Mouse (Mus musculus): ENCODE data around the gene Fxyd6. TPM values are rescaled to one million over a fixed set of nuclear protein-coding genes. Genes with fewer than 3 reads are reported as not detected.
A peak's percentile ranks its signal among the peaks of the same experiment; 100 is the strongest.

Gene Fxyd6
- total and polyA plus RNA-seq, 2 experiments from 2014 or later: 524 to 944 TPM

DNA sequence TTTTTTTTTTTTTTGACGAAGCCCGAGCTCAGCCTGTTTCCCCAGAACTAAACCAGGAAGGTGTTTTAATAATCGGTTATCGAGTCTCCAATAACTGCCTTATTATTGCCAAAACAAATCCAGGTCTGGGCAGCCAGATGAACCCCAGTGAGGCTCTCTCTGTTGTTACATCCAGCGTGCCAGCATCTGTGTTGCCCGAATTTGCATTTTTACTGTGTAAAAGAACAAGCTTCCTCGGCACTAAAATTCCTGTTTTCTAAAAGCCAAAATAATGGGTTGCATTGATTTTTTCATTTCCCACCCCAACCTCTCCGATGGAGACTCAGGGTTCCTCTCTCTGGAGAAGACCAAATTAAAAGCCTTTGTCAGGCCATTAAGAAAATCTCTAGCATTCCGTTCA, 63.1 kb downstream of the Fxyd6 start:
- no peaks in the 10 kb centered on the region for H3K9me3 ChIP-seq (ENCODE audit: low read length)
- WGBS: 35% methylated on average over 9 of the region's 9 CpGs
- H3K9ac ChIP-seq (replicated peaks; ENCODE audit: low read length, poor library complexity, severe bottlenecking): peak overlapping the region; percentile 37
- no peak for TF ChIP-seq CTCF (IDR thresholded peaks at IDR 0.05)
- no peaks in the 10 kb centered on the region for H3K36me3 ChIP-seq (ENCODE audit: insufficient read depth, low read length)
- peak overlapping the region; percentile 76 for H3K27ac ChIP-seq (ENCODE audit: low read depth, low read length)
- H3K4me3 ChIP-seq (ENCODE audit: low read depth, low read length): peak overlapping the region; percentile 77
- DNase-seq (ENCODE audit: low spot score): no peak
- no peak for ATAC-seq (ENCODE audit: low FRiP score)
- 0 out of 2 replicates have a peak, but pooled peaks cover 2% of the 10 kb centered on the region for H3K27me3 ChIP-seq (ENCODE audit: insufficient read depth, low read length)
- H3K4me2 ChIP-seq (ENCODE audit: low read depth, low read length, poor library complexity, severe bottlenecking): peak overlapping the region; percentile 87
- peaks cover 14% of the 10 kb centered on the region; the same call in 1 of the 2 replicates for H3K4me1 ChIP-seq (ENCODE audit: insufficient read depth, low read length)

DNA sequence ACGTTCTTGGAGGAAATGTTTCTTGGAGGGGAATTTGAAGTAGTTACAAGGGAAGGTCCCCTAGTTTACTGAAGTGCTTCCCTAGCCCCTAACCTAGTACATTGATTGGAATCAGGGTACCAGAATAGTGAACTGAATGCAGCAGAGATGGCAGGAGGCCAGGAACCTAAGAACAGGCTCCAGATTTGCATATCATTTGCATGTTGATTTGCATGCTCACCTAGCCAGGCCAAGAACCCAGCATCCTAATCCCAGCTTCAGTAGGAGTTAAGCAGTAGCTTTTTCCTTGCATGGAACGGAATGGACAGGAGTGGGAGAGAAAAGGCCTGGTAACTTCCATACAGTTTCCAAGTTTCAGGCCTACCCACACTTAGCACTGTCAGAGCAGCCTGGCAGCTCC, 64.2 kb downstream of the Fxyd6 start:
- TF ChIP-seq CTCF (IDR thresholded peaks at IDR 0.05): no peak
- peak overlapping the region; percentile 76 for H3K27ac ChIP-seq (ENCODE audit: low read depth, low read length)
- no peak overlapping the region for H3K4me3 ChIP-seq (ENCODE audit: low read depth, low read length)
- H3K9me3 ChIP-seq (ENCODE audit: low read length): no peaks in the 10 kb centered on the region
- H3K4me1 ChIP-seq (ENCODE audit: insufficient read depth, low read length): peaks cover 14% of the 10 kb centered on the region; the same call in 1 of the 2 replicates
- WGBS: 52% methylated on average over 2 of the region's 2 CpGs
- no peaks in the 10 kb centered on the region for H3K36me3 ChIP-seq (ENCODE audit: insufficient read depth, low read length)
- H3K4me2 ChIP-seq (ENCODE audit: low read depth, low read length, poor library complexity, severe bottlenecking): peak overlapping the region; percentile 87; the same call in 1 of the 2 replicates
- 0 out of 2 replicates have a peak, but pooled peaks cover 2% of the 10 kb centered on the region for H3K27me3 ChIP-seq (ENCODE audit: insufficient read depth, low read length)
- no peak for DNase-seq (ENCODE audit: low spot score)
- ATAC-seq (ENCODE audit: low FRiP score): no peak
- H3K9ac ChIP-seq (replicated peaks; ENCODE audit: low read length, poor library complexity, severe bottlenecking): no peak overlapping the region

DNA sequence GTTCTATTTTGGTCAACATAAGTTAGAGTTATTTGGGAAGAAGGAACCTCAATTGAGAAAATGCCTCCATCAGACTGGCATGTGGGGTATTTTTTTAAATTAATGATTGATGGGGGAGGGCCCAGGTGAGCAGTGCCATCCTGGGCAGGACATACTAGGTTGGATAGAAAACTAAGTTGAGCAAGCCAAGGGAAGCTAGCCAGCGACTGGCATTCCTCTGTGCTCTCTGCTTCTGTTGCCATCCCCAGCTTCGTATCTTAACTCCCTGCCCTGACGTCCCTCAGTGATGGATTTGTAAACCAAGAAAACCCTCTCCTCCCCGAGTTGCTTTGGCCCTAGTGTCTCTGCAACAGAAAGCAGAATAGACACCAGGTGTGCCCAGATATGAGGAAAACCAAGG, 69.0 kb downstream of the Fxyd6 start:
- 68% methylated on average over 4 of the region's 4 CpGs for WGBS
- DNase-seq (ENCODE audit: low spot score): no peak
- Histone ChIP-seq H3K9ac (replicated peaks; ENCODE audit: low read length, poor library complexity, severe bottlenecking) (no peak overlapping the region), H3K36me3 (ENCODE audit: insufficient read depth, low read length) (no peaks in the 10 kb centered on the region; the same call in 1 of the 2 replicates), H3K9me3 (ENCODE audit: low read length) (no peaks in the 10 kb centered on the region), H3K27ac (ENCODE audit: low read depth, low read length) (no peak overlapping the region), H3K4me1 (ENCODE audit: insufficient read depth, low read length) (peaks cover 13% of the 10 kb centered on the region), H3K27me3 (ENCODE audit: insufficient read depth, low read length) (no peaks in the 10 kb centered on the region), H3K4me3 (ENCODE audit: low read depth, low read length) (no peak overlapping the region), H3K4me2 (ENCODE audit: low read depth, low read length, poor library complexity, severe bottlenecking) (no peak overlapping the region)
- ATAC-seq (ENCODE audit: low FRiP score): no peak
- TF ChIP-seq CTCF (IDR thresholded peaks at IDR 0.05): no peak

DNA sequence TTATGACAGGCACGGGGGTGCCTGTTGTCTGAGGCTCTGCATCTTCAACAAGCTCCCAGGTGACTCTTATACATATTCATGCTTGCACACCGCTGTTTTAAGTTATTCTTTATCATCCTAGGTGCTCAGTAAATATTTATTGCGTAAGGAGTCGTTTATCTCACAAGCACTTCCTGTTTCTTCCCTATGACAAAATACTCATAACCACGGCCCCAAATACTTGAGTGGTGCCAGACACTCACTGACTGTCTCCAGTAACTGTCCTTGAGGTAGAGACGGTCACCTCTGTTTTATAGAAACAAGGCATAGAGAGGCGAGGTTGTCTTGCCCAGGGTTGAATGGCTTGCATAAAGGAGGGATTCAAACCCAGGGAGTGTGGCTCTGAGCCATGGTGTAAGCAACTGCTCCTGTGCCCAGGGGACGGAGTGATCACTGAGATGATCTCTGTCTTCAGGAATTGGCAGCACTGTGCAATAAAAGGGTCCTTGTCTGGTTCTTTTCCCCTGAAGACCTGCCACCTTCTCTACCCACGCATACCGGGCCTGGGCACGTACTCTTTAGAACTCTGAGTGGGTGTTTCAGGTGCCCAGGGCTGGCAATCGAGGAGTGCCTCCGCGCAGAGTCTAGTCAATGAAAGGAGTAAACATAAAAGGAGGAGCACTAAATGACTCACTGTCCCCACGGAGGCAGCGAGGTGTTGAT, 70.2 kb downstream of the Fxyd6 start:
- TF ChIP-seq CTCF (IDR thresholded peaks at IDR 0.05): no peak
- WGBS: 70% methylated on average over 16 of the region's 16 CpGs
- peaks cover 7% of the 10 kb centered on the region; the same call in 1 of the 2 replicates for H3K4me1 ChIP-seq (ENCODE audit: insufficient read depth, low read length)
- no peak for ATAC-seq (ENCODE audit: low FRiP score)
- no peaks in the 10 kb centered on the region; the same call in 1 of the 2 replicates for H3K36me3 ChIP-seq (ENCODE audit: insufficient read depth, low read length)
- no peak overlapping the region for H3K4me2 ChIP-seq (ENCODE audit: low read depth, low read length, poor library complexity, severe bottlenecking)
- no peaks in the 10 kb centered on the region for H3K27me3 ChIP-seq (ENCODE audit: insufficient read depth, low read length)
- no peak for DNase-seq (ENCODE audit: low spot score)
- no peak overlapping the region for H3K4me3 ChIP-seq (ENCODE audit: low read depth, low read length)
- no peaks in the 10 kb centered on the region for H3K9me3 ChIP-seq (ENCODE audit: low read length)
- no peak overlapping the region for H3K27ac ChIP-seq (ENCODE audit: low read depth, low read length)
- H3K9ac ChIP-seq (replicated peaks; ENCODE audit: low read length, poor library complexity, severe bottlenecking): no peak overlapping the region

DNA sequence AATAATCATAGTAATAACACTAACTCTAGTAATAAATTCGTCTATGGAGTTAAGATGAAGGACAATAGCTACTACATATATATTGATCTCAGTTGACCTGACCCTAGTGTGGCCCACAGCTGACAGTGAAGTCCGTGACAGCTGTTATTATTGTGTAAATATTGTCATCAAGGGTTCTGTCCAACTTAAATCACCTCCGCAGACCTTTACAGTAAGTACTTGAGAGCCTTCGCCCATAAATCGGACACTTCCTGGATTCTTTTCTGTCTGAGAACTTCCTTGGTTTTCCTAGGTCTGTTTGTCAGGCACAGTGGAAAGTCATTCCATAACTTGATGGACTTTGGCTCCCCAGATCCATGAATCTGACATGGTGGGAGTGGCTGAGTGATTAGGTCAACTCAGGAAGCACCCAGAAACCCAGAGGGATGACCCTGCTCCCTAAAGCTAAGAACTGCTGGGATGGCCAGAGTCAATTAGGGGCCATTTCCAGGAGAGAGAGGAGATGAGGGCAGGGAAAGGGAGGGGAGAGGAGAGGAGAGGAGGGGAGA, 74.3 kb downstream of the Fxyd6 start:
- no peak overlapping the region for H3K27ac ChIP-seq (ENCODE audit: low read depth, low read length)
- peaks cover 4% of the 10 kb centered on the region; the same call in 1 of the 2 replicates for H3K4me1 ChIP-seq (ENCODE audit: insufficient read depth, low read length)
- H3K4me2 ChIP-seq (ENCODE audit: low read depth, low read length, poor library complexity, severe bottlenecking): no peak overlapping the region
- no peak for TF ChIP-seq CTCF (IDR thresholded peaks at IDR 0.05)
- peaks cover 6% of the 10 kb centered on the region for H3K36me3 ChIP-seq (ENCODE audit: insufficient read depth, low read length)
- no peaks in the 10 kb centered on the region for H3K9me3 ChIP-seq (ENCODE audit: low read length)
- no peak overlapping the region for H3K9ac ChIP-seq (replicated peaks; ENCODE audit: low read length, poor library complexity, severe bottlenecking)
- ATAC-seq (ENCODE audit: low FRiP score) (no peak), DNase-seq (ENCODE audit: low spot score) (no peak)
- no peaks in the 10 kb centered on the region for H3K27me3 ChIP-seq (ENCODE audit: insufficient read depth, low read length)
- whole genome bisulfite sequencing: 90% methylated on average over 5 of the region's 5 CpGs
- no peak overlapping the region for H3K4me3 ChIP-seq (ENCODE audit: low read depth, low read length)

Other genes with a start within 250 kb of the Fxyd6 start
- 0.61 and 0.93 TPM in 2 replicates for gene Scn4b, start 231.8 kb upstream of the Fxyd6 start, total RNA-seq (2014; rRNA removed)
- 0.31 and 0.37 TPM in 2 replicates for gene Scn4b, start 231.8 kb upstream of the Fxyd6 start, polyA plus RNA-seq (2015; fragmentation: Nextera tagmentation; extraction: Ambion mirVana)
- not detected in 2 replicates for gene BC049352, start 188.2 kb upstream of the Fxyd6 start, total RNA-seq (2014; rRNA removed)
- gene BC049352, start 188.2 kb upstream of the Fxyd6 start, polyA plus RNA-seq (2015; fragmentation: Nextera tagmentation; extraction: Ambion mirVana): 0.26 TPM in 1 of 2 replicates, not detected in the other
- gene Tmprss4, start 166.1 kb upstream of the Fxyd6 start, total RNA-seq (2014; rRNA removed): 0.11 TPM in 1 of 2 replicates, not detected in the other
- gene Tmprss4, start 166.1 kb upstream of the Fxyd6 start, polyA plus RNA-seq (2015; fragmentation: Nextera tagmentation; extraction: Ambion mirVana): not detected in 2 replicates
- gene Il10ra, start 101.0 kb upstream of the Fxyd6 start, total RNA-seq (2014; rRNA removed): 0.90 and 1.4 TPM in 2 replicates
- gene Il10ra, start 101.0 kb upstream of the Fxyd6 start, polyA plus RNA-seq (2015; fragmentation: Nextera tagmentation; extraction: Ambion mirVana): 0.81 and 0.87 TPM in 2 replicates
- 0.05 TPM in 1 of 2 replicates, not detected in the other for gene Tmprss13, start 51.1 kb upstream of the Fxyd6 start, total RNA-seq (2014; rRNA removed)
- gene Tmprss13, start 51.1 kb upstream of the Fxyd6 start, polyA plus RNA-seq (2015; fragmentation: Nextera tagmentation; extraction: Ambion mirVana): not detected in 2 replicates
- 36.9 and 40.8 TPM in 2 replicates for gene Fxyd2, start 29.5 kb downstream of the Fxyd6 start, total RNA-seq (2014; rRNA removed)
- gene Fxyd2, start 29.5 kb downstream of the Fxyd6 start, polyA plus RNA-seq (2015; fragmentation: Nextera tagmentation; extraction: Ambion mirVana): 21.0 and 27.4 TPM in 2 replicates
- gene Dscaml1, start 56.4 kb downstream of the Fxyd6 start, total RNA-seq (2014; rRNA removed): 39.1 and 42.1 TPM in 2 replicates
- gene Dscaml1, start 56.4 kb downstream of the Fxyd6 start, polyA plus RNA-seq (2015; fragmentation: Nextera tagmentation; extraction: Ambion mirVana): 14.4 and 14.6 TPM in 2 replicates